Mouse (Mus musculus) cortical plate, adult 2 months (tissue): ENCODE measurements around the gene Shd. TPM values are rescaled to one million over a fixed set of nuclear protein-coding genes. Genes with fewer than 3 reads are reported as not detected.

Experiments
- H3K27ac ChIP-seq: fragments of 200-500 bp; 2 replicates; pipeline ENCODE4 v1.5.1; 2012; ENCODE audit warnings: low read length, control low read depth, inconsistent platforms; ENCODE audit not compliant: insufficient read depth
- H3K4me1 ChIP-seq: fragments of 200-500 bp; 2 replicates; pipeline ENCODE4 v1.6.1; 2011; ENCODE audit warnings: low read length; ENCODE audit not compliant: control insufficient read depth, insufficient read depth
- H3K4me3 ChIP-seq: fragments of 200-500 bp; 2 replicates; pipeline ENCODE4 v1.5.1; 2011; ENCODE audit warnings: mild to moderate bottlenecking, low read length, control low read depth; ENCODE audit not compliant: insufficient read depth
- CTCF ChIP-seq: fragments of 200-500 bp; IDR thresholded peaks from 2 replicates; pipeline ENCODE4 v1.5.1; 2011; ENCODE audit warnings: mild to moderate bottlenecking, control low read depth, low read length; ENCODE audit not compliant: insufficient read depth; ENCODE audit errors: extremely low read depth
- POLR2A ChIP-seq: fragments of 200-500 bp; IDR thresholded peaks from 2 replicates; pipeline ENCODE4 v1.6.1; 2011; ENCODE audit warnings: mild to moderate bottlenecking, low read length, control low read depth; ENCODE audit not compliant: insufficient read depth; ENCODE audit errors: extremely low read depth
- polyA plus RNA-seq: library from polyadenylated mRNA; depleted of rRNA; stranded (reverse); fragments of >200 nt; gene quantifications from 2 replicates; pipeline ENCODE4 v1.2.3, GENCODE M21; 2012; rRNA removed

Gene Shd
- polyA plus RNA-seq, 1 experiment: 74.8 TPM

DNA sequence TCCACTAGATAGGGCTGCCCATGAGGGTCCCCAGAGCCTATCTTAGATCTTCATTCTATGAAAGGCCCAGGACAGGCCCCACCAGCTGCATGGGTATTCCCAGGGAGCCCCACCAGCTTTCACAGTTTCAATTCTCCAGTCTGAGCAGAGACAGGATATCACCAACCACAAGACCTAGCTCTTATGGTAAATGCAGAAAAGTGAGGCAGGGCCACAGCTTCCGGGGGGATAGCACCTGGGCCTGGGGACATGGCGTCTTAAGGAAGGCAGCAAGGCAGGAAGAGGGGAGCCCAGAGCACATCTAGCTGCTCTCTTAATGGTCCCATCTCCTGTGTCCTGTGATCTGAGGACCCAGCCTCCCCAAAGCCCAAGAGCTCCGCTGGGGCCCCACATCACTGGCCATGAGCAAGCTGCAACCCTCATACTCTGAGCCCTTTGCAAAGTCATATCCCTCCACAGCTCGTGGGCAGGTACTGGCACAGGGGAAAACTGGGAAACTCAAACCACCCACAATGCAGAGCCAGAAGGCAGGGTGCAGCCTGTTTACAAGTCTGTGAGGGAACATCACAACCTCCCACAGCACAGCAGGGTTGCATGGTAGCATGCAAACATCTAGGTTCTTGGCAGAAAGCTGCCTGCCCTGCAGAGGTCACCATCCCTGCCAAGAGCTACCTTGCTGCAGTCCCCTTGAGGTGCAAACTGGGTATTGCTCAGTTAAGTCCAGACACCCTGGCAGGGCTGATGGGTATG lies 51.1 kb downstream of the Shd start:
- peaks cover 21% of the 10 kb centered on the region for H3K4me1 ChIP-seq
- peak overlapping the region; percentile 72 for H3K27ac ChIP-seq
- no peak overlapping the region for H3K4me3 ChIP-seq
- 0 out of 2 replicates have a peak, but pooled peaks have one; percentile 30 for TF ChIP-seq POLR2A
- no peak for TF ChIP-seq CTCF

DNA sequence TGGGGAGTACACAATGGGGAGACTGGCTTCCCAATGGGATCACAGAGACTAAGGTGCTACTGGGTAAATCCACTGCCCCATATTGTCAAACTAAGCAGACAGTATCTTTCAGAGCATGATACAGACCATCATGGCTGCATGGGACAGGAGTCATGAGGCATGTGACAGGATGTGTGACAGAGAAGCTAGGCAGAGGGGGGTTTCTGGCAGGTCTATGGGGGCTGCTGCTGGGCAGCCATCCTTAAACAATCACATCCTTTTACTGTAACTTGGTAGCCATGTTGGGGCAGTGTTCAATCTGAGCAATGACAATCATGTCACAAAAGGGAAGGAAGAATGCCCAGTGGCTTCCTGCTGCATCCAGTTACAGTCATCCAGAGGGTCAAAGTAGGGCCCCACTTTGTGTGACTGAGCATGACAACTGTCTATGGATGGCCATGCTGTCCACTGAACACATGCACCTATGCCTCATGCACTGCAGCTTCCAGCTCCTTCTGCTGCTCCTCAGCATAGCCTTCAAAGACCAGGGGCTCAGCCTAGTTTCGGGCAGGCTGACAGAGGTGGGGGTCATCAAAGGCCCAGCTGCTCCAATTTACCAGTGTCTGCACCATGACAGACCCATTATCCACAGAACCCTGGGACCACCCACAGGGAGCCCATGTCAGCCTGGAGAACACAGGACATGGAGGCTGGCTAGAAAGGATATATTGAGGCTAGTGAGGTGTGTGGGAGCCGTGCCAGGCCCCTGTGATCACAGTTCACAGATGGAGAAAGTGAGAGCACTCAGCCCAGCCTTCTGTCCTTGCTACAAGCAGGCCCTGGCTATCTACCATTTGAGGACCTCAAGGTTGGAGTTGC lies 52.1 kb downstream of the Shd start:
- TF ChIP-seq CTCF (no peak), POLR2A (no peak)
- no peak overlapping the region for H3K4me3 ChIP-seq
- H3K27ac ChIP-seq: peak overlapping the region; percentile 24; the same call in 1 of the 2 replicates
- peaks cover 23% of the 10 kb centered on the region for H3K4me1 ChIP-seq

DNA sequence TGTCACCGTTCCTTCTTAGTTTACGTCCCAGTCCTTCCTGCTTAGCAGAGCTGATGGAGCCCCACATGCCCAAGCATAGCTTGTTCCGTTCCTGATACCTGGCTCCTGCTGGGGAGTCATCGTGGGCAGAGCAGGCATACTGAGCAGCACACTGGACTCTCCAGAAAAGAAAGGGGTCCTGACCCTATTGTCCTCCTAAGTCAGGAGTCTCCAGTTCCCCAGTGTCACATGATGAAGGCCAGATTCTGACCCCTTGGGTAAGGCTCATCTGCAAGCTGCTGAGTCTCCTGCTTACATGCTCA lies 52.7 kb downstream of the Shd start:
- H3K4me1 ChIP-seq: peaks cover 23% of the 10 kb centered on the region
- TF ChIP-seq POLR2A (no peak), CTCF (no peak)
- peak overlapping the region; percentile 35; the same call in 1 of the 2 replicates for H3K27ac ChIP-seq
- no peak overlapping the region for H3K4me3 ChIP-seq

DNA sequence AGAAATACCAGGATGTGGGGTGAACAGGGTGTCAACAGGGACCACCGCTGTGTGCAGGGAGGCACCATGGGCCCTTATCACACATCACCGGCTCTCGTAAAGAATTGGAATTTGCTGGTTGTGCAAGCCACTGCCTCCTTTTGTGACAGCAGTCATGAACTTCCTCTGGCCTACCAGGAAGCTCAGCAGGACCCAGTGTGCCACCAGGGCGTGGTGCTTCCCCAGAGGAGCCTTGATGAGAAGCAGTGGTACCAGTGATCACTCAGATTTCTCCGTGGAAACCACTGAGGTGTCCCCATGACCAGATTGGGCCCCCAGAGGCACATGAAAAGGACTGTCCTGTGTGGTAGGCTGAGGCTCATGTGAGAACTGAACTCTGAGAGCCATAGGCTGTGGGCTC lies 53.1 kb downstream of the Shd start:
- no peak overlapping the region for H3K4me3 ChIP-seq
- TF ChIP-seq POLR2A (no peak), CTCF (no peak)
- peaks cover 25% of the 10 kb centered on the region for H3K4me1 ChIP-seq
- H3K27ac ChIP-seq: peak overlapping the region; percentile 35

DNA sequence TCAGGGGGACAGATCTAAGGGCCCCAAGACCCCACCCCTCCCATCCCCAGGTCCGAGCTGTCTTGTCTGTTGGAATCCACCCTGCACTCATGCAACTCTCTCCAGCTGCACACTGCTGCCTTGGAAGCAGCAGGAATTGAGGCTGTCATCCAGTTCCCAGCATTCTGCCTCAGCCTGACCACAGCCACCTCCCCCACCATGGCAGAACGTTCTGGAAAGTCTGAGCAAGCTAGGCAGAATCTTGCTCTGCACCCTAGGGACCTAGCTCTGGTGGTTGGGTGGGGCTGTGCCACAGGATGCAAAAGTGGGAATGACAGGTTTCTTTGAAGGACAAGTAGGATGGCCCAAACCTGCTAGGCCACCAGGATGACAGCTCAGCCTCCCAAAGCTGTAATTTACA lies 54.2 kb downstream of the Shd start:
- Histone ChIP-seq H3K27ac (no peak overlapping the region), H3K4me1 (peaks cover 26% of the 10 kb centered on the region), H3K4me3 (no peak overlapping the region)
- no peak for TF ChIP-seq POLR2A
- no peak for TF ChIP-seq CTCF

DNA sequence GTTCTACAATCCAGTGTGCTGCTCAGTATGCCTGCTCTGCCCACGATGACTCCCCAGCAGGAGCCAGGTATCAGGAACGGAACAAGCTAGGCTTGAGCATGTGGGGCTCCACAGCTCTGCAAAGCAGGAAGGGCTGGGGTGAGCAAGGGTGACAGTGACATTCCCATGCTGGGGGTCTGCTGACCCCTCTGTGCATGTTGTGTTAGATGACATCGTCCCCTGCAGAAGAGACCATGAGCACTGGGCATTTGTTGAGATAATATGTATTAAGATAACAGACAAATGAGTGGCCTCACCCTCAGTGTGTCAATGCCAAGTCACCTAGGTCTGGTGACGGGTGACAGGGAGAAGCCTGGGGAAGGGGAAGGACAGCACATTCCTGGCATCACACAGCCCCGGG lies 54.7 kb downstream of the Shd start:
- Histone ChIP-seq H3K4me1 (peaks cover 27% of the 10 kb centered on the region), H3K27ac (no peak overlapping the region)

More for the DNA sequence above, 54.7 kb downstream of the Shd start:
- no peak for TF ChIP-seq CTCF
- no peak for TF ChIP-seq POLR2A
- H3K4me3 ChIP-seq: no peak overlapping the region

Other genes with a start within 250 kb of the Shd start
- gene Adgre4, start 220.5 kb upstream of the Shd start, polyA plus RNA-seq: 0.13 and 0.15 TPM in 2 replicates
- 3.0 and 3.8 TPM in 2 replicates for gene Zfp119a, start 91.5 kb upstream of the Shd start, polyA plus RNA-seq
- 5.6 and 6.0 TPM in 2 replicates for gene Zfp959, start 78.4 kb upstream of the Shd start, polyA plus RNA-seq
- 2.5 and 3.2 TPM in 2 replicates for gene Zfp119b, start 21.0 kb upstream of the Shd start, polyA plus RNA-seq
- gene Ebi3, start 17.8 kb upstream of the Shd start, polyA plus RNA-seq: 2.1 and 2.3 TPM in 2 replicates
- 9.1 and 11.0 TPM in 2 replicates for gene Yju2, start 11.4 kb upstream of the Shd start, polyA plus RNA-seq
- 76.7 and 91.0 TPM in 2 replicates for gene Fsd1, start 16.0 kb downstream of the Shd start, polyA plus RNA-seq
- 6.0 TPM in 2 replicates for gene Stap2, start 35.1 kb downstream of the Shd start, polyA plus RNA-seq
- gene Mpnd, start 35.2 kb downstream of the Shd start, polyA plus RNA-seq: 142 and 154 TPM in 2 replicates
- 56.5 and 59.4 TPM in 2 replicates for gene Sh3gl1, start 66.2 kb downstream of the Shd start, polyA plus RNA-seq
- gene Chaf1a, start 70.0 kb downstream of the Shd start, polyA plus RNA-seq: 2.6 and 2.8 TPM in 2 replicates
- 109 and 120 TPM in 2 replicates for gene Ubxn6, start 104.6 kb downstream of the Shd start, polyA plus RNA-seq
- gene Hdgfl2, start 109.2 kb downstream of the Shd start, polyA plus RNA-seq: 126 and 148 TPM in 2 replicates
- 0.73 and 1.2 TPM in 2 replicates for gene Plin4, start 139.3 kb downstream of the Shd start, polyA plus RNA-seq
- 0.55 and 0.67 TPM in 2 replicates for gene Plin5, start 147.1 kb downstream of the Shd start, polyA plus RNA-seq
- 2.6 and 3.1 TPM in 2 replicates for gene Lrg1, start 151.5 kb downstream of the Shd start, polyA plus RNA-seq
- gene Sema6b, start 169.9 kb downstream of the Shd start, polyA plus RNA-seq: 87.3 and 88.9 TPM in 2 replicates
- 7.5 and 8.5 TPM in 2 replicates for gene Tnfaip8l1, start 192.0 kb downstream of the Shd start, polyA plus RNA-seq
- 43.3 and 45.8 TPM in 2 replicates for gene Mydgf, start 213.5 kb downstream of the Shd start, polyA plus RNA-seq
- gene Dpp9, start 248.4 kb downstream of the Shd start, polyA plus RNA-seq: 51.2 and 52.0 TPM in 2 replicates